Mouse (Mus musculus) gastrocnemius, postnatal 25 days (tissue): ENCODE data around the gene Cyp19a1. TPM values are rescaled to one million over a fixed set of nuclear protein-coding genes. Genes with fewer than 3 reads are reported as not detected.

ENCODE experiments used
- DNase-seq: peaks from one replicate; pipeline ENCODE4 v3.0.0; 2022
- total RNA-seq, 2 experiments: library from RNA; stranded (reverse); gene quantifications; 1 replicate in 1 of 2; 2 replicates in 1 of 2; pipeline ENCODE4 v1.2.3; 2021

The Cyp19a1 gene
- total RNA-seq, 2 experiments from 2014 or later, result not detected

DNA sequence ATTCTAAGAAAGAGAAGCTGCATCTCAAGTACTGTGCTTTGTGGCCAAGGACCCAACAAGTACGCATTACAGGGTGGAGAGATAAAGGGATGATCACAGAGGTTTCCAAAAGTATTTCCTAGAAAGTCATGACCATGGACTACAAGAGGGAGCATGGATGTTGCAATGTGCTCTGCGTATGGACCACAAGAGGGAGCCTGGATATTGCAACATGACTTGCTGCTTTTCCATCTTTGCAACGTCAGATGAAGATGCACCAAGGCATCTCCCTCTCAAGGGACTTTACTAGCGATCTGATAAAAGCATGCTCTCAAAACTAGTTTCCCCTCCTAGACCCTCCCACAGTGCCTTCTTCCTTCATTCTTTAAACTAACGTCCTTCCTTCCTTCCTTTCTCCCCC, 98.4 kb downstream of the Cyp19a1 start:
- no peak for DNase-seq

DNA sequence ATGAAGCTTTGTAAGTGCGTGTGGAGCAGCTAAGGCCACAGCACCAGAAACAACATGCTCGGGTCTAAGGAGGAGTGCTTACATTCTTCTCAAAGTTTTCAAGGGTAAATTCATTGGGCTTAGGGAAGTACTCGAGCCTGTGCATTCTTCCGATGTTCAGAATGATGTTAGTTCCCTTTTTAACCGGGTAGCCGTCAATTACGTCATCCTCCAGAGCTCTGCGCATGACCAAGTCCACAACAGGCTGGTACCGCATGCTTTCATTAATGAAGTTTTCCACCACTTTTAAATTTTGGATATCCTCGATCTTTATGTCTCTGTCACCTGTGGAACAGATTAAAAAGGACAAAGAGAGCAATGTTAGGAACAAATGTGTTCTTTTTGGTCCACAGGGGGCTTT, 99.5 kb downstream of the Cyp19a1 start:
- DNase-seq, result no peak

- no peak for DNase-seq
Measured at GRCm38 (mm10) chr9:54163117-54163516, 104.8 kb downstream of the Cyp19a1 start.

- no peak for DNase-seq
Measured at GRCm38 (mm10) chr9:54153679-54154078, 114.2 kb downstream of the Cyp19a1 start.

DNA sequence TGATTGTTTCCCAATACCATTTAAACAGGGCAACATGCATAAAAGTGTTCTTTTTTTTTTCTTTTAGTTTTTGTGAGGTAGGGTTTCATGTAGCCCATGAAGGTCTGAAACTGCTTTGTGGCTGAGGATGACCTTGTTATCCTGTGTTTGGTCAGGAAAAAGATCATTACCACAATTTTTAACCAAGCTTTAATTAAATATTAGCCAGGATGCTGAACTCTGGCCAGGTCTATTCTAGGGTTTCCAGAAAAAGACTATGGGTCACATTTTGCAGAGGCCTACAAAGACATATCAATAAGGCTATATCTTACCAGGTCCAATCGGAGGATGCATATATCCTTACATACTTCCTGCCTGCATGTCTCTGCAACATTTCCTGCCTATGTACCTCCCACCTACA, 128.7 kb downstream of the Cyp19a1 start:
- DNase-seq, result no peak

Other genes starting within 250 kb of the Cyp19a1 start
- gene Tnfaip8l3, start 199.7 kb downstream of the Cyp19a1 start, total RNA-seq, result under 1 TPM; 0.10 to 0.11 TPM
- under 1 TPM; 0.67 to 0.95 TPM for gene Gldn, start 18.4 kb upstream of the Cyp19a1 start, total RNA-seq
- 1 to 10 TPM; 2.7 to 4.0 TPM for gene Dmxl2, start 233.5 kb upstream of the Cyp19a1 start, total RNA-seq